Mouse (Mus musculus): ENCODE data around the gene Zc3h7b. TPM values are rescaled to one million over a fixed set of nuclear protein-coding genes. Genes with fewer than 3 reads are reported as not detected.
A peak's percentile ranks its signal among the peaks of the same experiment; 100 is the strongest.

Gene Zc3h7b
- total RNA-seq, 2 experiments from 2014 or later, result 155 to 187 TPM

GRCm38 (mm10) chr15:81787525-81787924, 42.7 kb downstream of the Zc3h7b start:
- DNase-seq (ENCODE audit: low spot score in 2 of 2), result no peak

DNA sequence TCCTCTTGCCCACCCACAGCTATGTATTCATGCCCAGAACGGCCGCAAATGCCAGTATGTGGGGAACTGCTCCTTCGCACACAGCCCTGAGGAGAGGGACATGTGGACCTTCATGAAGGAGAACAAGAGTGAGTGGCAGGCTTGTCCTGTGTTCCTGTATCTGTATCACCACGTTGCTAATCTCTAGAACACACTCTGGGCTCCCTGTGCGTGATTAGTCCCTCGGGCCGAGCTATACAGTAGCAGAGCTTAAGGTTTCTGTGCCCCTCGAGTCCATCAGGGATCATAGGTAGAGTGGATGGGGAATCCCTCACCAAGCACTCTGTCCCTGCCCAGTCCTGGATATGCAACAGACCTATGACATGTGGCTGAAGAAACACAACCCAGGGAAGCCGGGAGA, 47.6 kb downstream of the Zc3h7b start:
- no peak for DNase-seq (ENCODE audit: low spot score in 2 of 2)

- DNase-seq (ENCODE audit: low spot score in 2 of 2), result no peak
Observed at GRCm38 (mm10) chr15:81796228-81796627, 51.4 kb downstream of the Zc3h7b start.

GRCm38 (mm10) chr15:81797861-81798260, 53.0 kb downstream of the Zc3h7b start:
- no peak for DNase-seq (ENCODE audit: low spot score in 2 of 2)

DNA sequence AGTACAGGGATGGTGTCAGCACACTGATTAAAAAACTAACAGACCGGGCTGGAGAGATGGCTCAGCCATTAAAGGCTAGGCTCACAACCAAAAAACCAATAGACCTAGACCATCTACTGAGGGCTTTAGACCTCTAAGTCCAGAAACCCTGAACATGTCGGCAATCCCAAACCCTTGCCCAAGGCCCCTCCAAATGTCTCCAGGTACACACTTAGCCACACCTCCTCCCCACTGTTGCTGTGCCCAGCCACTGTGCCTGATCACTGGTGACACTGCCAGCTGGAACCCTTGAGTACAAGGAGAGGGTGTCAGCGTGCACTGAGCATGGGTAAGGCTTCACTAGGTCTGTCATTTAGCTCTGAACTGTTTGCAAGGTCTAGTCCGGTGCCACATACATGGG, 53.6 kb downstream of the Zc3h7b start:
- DNase-seq (ENCODE audit: low spot score in 2 of 2), result no peak

- no peak for DNase-seq (ENCODE audit: low spot score in 2 of 2)
Observed at GRCm38 (mm10) chr15:81800391-81800790, 55.5 kb downstream of the Zc3h7b start.

DNA sequence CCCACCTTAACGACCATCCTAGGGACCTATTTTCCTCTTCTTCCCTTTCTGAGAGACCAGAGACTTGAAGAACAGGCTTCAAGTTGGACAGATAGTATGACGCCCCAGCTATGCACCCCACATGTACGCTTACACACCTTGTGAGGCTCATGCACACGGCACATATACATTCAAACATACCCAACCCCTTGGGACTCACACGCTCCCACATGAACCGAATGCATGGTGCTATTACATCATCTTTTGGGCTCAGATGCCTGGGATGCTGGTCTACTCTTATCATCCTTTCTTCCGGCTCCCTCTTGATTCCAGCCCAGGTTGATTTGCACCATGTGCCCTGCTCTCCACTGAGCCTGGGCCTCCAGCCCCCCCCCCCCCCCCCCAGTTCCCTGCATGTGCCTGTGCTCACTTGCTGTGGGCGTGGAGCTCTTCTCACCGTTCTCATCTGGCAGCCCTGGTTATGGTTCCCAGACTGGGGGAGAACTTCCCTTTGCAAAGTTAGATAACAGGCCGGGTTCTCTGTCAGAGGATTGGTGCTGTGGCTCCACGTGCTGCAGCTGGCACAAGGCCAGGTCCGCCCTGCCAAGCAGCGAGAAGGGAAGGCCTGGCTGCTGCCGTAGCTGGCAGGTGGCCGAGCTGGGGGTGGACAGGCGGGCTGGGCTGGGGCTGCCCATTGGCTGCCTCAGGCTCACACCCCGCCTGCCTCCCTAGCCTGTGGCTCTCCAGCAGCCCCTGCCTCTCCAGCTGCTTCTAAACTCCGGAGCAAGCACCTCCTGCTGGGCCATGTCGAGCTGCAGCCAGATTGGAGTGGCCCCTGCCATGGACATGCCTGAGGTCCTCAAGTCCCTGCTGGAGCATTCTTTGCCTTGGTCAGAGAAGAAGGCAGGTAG, 57.4 kb downstream of the Zc3h7b start, which contains the start of gene Tef:
Tef (plus strand) TSS at position 421 of the 890 bp plus-strand sequence.
- peak; percentile 100 for DNase-seq (ENCODE audit: low spot score in 2 of 2)

- no peak for DNase-seq (ENCODE audit: low spot score in 2 of 2)
Observed at GRCm38 (mm10) chr15:81802941-81803351, 58.1 kb downstream of the Zc3h7b start.

DNA sequence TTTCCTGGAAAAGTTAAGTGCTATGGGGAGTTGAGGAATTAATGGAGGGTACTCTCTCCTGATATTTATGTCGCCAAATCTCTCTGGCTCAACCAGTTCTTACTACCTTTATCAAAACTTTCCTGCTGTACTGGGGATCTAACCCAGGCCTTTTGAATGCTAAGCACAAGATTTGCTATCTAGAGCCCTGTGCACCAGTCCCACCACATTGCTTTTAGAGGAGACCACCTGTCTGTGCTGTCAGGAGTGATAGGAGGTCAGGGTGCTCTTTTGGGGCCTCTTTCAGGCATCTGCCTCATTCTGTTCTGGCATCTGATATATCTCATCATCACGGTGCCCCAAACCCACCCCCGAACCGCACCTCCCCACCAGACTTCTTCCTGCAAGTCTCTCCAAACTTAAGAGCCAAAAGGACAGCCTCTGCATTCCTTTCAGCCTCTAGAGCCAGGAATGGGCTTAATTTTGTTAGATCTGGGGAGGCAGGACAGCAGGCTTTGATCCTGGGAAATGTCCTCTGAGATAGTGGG, 58.6 kb downstream of the Zc3h7b start:
- no peak for DNase-seq (ENCODE audit: low spot score in 2 of 2)

DNA sequence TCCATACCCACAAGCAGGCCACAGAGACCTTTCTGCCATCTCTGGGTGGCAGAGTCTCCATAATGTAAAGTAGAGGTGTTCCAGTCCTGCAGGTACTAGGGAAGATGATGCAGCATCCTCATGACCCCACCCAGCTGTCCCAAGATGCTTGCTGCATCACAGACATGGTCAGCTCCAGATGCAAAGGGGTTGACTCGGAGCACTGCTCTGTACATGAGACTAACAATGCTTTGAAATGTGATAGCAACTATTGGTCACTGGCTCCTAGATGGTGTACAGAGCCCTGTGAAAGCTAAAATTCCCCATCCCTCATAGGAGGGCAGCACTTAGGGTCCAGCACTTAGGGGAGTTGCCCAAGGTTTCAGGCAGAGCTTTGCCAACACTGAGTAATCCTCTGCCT, 59.3 kb downstream of the Zc3h7b start:
- DNase-seq (ENCODE audit: low spot score in 2 of 2), result no peak

GRCm38 (mm10) chr15:81804883-81805282, 60.0 kb downstream of the Zc3h7b start:
- no peak for DNase-seq (ENCODE audit: low spot score in 2 of 2)

GRCm38 (mm10) chr15:81805624-81806023, 60.8 kb downstream of the Zc3h7b start:
- no peak for DNase-seq (ENCODE audit: low spot score in 2 of 2)

DNA sequence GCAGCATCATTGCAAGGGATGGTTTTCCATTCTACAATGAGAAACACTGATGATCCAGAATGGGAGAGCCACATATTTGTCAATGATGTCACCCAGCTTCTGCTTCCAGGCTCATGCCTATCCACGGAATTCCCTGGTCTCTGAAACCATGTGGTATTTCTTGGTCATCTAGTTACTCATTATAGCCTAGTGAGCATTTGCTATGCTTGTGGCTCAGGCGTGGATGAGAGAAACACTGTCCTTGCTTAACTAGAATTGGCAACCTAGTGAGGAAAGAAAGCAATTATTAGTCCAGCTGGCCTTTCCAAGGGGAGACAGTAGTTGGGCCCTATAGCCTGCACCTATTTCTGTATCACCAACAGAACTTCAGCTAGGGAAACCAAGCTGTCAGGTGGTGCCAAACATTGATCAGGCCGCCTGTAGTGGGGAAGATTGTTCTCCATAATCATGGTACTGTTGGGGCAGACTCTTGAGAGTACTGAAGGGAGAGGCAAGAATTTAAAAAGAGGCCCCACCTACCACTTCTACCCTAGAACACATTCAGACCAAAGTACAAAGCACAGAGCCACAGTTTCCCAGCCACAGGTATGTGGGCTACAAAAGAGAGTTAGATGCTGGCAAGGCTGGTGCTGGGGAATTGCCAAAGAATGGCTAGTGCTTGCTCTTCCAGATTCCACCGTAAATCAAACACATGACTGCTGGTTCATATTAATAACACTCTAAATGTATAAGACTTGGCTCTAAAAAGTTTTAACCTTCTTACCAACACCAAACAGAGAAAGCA, 62.0 kb downstream of the Zc3h7b start:
- DNase-seq (ENCODE audit: low spot score in 2 of 2), result no peak

DNA sequence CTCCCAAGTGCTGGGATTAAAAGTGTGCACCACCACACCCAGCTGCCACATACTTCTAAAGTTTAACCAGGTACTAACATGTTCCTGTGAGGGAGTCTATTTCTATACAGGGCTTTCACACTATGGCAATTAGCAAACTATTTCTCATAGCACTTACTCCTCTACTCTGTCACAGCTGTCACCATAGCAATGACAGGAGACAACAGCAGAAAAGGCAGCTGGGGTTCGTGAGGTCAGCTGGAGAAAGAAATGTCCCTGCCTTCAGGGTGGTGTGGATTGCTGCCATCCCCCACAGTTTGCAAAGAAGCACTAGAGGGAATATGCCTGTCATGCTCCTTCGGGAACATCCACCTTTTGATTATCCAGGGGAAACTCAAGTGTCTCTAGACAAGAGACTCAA, 63.9 kb downstream of the Zc3h7b start:
- DNase-seq (ENCODE audit: low spot score in 2 of 2), result no peak

- no peak for DNase-seq (ENCODE audit: low spot score in 2 of 2)
Observed at GRCm38 (mm10) chr15:81809550-81809949, 64.7 kb downstream of the Zc3h7b start.

DNA sequence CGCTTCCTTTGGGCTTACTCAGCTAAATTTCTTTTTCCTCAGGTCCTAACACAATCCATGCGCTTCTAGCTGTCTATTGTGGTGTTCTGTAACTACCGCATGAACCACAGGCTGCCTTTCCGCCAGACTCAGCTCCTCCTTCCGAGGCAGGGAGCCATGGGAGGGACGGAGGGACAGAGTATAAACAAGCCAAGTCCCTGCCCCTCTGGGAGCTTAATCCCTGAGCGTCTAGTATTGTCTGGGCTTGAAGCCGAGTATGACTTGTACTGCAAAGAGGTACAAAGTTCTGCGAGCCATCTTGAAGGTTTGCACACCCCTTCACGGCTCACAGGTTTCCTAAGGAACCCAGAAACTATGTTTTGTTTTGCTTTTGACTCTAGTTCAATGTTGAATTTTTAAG, 65.3 kb downstream of the Zc3h7b start:
- peak; percentile 82 to 83 for DNase-seq (ENCODE audit: low spot score in 2 of 2)

- DNase-seq (ENCODE audit: low spot score in 2 of 2), result peak; percentile 98
Observed at GRCm38 (mm10) chr15:81810671-81811598, 66.1 kb downstream of the Zc3h7b start.

- no peak for DNase-seq (ENCODE audit: low spot score in 2 of 2)
Observed at GRCm38 (mm10) chr15:81811599-81811996, 66.7 kb downstream of the Zc3h7b start.

GRCm38 (mm10) chr15:81812287-81812686, 67.4 kb downstream of the Zc3h7b start:
- DNase-seq (ENCODE audit: low spot score in 2 of 2), result no peak

DNA sequence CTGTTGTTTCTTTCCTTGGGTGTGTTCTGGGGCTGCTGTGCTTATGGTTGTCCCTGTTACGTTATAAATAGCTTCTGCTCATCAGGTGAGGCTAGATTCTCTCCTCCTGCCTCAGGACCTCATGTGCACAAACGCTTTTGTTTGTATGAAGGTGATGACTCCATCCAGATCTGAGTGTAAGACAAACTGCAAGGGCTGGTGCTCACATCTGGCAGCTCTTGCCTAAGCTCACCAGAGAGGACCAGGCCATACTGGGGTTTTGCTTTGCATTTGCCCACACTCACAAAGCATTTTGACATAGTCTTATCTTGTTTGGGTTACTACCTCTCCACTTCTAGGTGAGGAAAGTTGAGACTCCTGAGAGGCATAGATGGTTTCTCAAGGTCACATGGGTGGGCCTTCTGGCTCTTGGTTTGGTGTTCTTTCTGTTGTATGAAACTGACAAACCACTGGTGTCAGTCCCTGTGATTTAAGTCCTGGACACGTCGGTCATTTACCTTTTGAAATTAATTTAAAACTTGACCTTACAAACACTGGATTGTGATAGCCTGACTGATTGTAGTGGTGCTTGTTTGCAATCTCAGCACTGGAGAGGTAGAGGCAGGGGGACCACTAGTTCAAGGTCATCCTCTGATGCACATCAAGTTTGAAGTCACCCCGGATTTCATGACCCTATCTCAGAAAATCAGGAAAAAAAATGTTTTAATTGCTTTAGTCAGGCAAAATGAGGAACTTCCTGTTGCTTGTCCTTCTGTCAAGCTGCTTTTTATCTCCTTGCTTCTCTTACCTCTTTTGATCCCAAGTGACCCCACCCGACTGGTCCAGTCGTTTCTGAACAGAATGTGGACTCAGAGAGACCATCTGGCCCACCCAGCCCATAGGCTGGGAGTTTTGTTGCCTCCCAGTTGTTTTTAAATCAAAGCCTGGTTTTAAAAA, 68.1 kb downstream of the Zc3h7b start:
- DNase-seq (ENCODE audit: low spot score in 2 of 2), result no peak

Data from layer of hippocampus, postnatal 10 days (tissue).